Mouse (Mus musculus): ENCODE measurements around the gene Slc35d3. TPM values are rescaled to one million over a fixed set of nuclear protein-coding genes. Genes with fewer than 3 reads are reported as not detected.

Slc35d3 gene
- polyA plus RNA-seq (2017; shearing (Covaris generic)) = not detected

GRCm38 (mm10) chr10:19850998-19851691, at the start of gene Slc35d3:
Gene Slc35d3, minus strand, starts transcription at chr10:19851459.

Other genes starting within 250 kb of the Slc35d3 start
- gene Il22ra2, start 229.5 kb downstream of the Slc35d3 start, polyA plus RNA-seq (2017; shearing (Covaris generic)) = not detected
- not detected for gene Il20ra, start 138.9 kb downstream of the Slc35d3 start, polyA plus RNA-seq (2017; shearing (Covaris generic))
- 19.2 TPM for gene Pex7, start 56.2 kb upstream of the Slc35d3 start, polyA plus RNA-seq (2017; shearing (Covaris generic))
- gene Map3k5, start 83.0 kb upstream of the Slc35d3 start, polyA plus RNA-seq (2017; shearing (Covaris generic)) = 29.5 TPM